Comparison of ENCODE assay signal across 8 mouse cellular contexts in the genomic region with DNA sequence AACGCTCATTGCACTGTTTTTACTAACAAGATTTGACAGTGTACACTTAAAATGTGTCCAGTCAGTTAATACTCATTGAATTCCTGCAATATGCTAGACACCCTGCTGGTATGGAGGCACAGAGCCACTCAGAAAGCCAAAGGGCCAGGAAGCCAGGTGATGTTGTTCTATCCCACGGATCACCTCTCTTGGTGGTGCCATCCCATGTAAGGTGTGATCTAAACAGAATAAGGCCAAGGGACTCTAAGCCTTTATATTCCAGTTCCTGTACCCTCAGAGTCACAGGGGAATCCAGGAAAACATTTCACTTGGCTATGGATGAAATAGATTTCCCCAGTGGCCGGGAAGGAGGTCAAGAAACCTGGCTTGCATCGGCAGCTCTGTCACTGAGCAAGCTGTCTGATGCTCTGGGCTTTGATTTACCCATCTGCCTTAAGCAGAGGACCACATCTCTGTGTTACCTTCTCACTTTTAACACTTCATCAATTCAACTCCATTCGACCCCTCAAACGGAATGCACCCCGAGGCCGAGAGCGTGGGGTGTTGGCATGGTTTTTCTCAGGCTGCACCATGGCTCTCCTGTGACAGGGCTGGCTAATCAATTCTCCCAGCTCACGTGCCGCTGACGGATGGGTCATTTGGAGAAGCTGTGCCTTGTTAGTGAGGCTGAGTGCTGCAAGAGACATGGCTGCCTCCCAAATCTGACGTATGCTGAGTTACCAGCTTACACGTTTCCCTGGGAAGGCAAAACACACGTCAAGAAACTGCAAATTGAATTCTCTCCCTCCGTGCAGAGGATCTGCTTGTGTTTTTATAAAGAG.
DNase-seq lines count a peak whose midpoint lies in the region; ATAC-seq lines count a peak whose summit lies in the region.

No protein-coding gene starts in this region.

- peaks cover 27% of the 10 kb centered on the region for H3K4me1 ChIP-seq in heart, embryonic 12.5 days (replicated peaks)
- H3K4me1 ChIP-seq in midbrain, embryonic 16.5 days (ENCODE audit: control insufficient read depth, insufficient read depth, low read length), result peaks cover 13% of the 10 kb centered on the region

- H3K4me2 ChIP-seq in heart, embryonic 12.5 days, result peak overlapping the region; percentile 42; the same call in 1 of the 2 replicates
- no peak overlapping the region for H3K4me2 ChIP-seq in midbrain, embryonic 16.5 days (ENCODE audit: low read length)

- peak; percentile 19 for DNase-seq in kidney, postnatal 10 days
- no peak for DNase-seq in kidney, adult 8-10 months
- DNase-seq in embryo, embryonic 9.5 days (ENCODE audit: extremely low spot score), result peak; percentile 33
- peak; percentile 39 to 56 for DNase-seq in layer of hippocampus, postnatal 14 days (ENCODE audit: low spot score in 2 of 2)
- DNase-seq in urinary bladder, postnatal 4 days (ENCODE audit: low spot score in 2 of 2), result no peak
- no peak for DNase-seq in urinary bladder, adult 18-20 months (ENCODE audit: low spot score in 2 of 2)

- H3K36me3 ChIP-seq in heart, embryonic 12.5 days, result no peaks in the 10 kb centered on the region
- no peaks in the 10 kb centered on the region for H3K36me3 ChIP-seq in midbrain, embryonic 16.5 days (ENCODE audit: control insufficient read depth, insufficient read depth, low read length)

- no peaks in the 10 kb centered on the region for H3K27me3 ChIP-seq in heart, embryonic 12.5 days (replicated peaks)
- no peaks in the 10 kb centered on the region for H3K27me3 ChIP-seq in midbrain, embryonic 16.5 days (ENCODE audit: control insufficient read depth, insufficient read depth, low read depth, low read length)

- no peak overlapping the region for H3K9ac ChIP-seq in heart, embryonic 12.5 days
- no peak overlapping the region for H3K9ac ChIP-seq in midbrain, embryonic 16.5 days (ENCODE audit: low read depth, low read length)

- 29% methylated on average over 16 of the region's 16 CpGs for WGBS in heart, embryonic 12.5 days
- WGBS in midbrain, embryonic 16.5 days, result 55% methylated on average over 16 of the region's 16 CpGs

- no peak overlapping the region for H3K4me3 ChIP-seq in heart, embryonic 12.5 days
- H3K4me3 ChIP-seq in midbrain, embryonic 16.5 days (ENCODE audit: low read depth, low read length), result no peak overlapping the region

- H3K9me3 ChIP-seq in heart, embryonic 12.5 days (replicated peaks), result no peaks in the 10 kb centered on the region
- H3K9me3 ChIP-seq in midbrain, embryonic 16.5 days (replicated peaks; ENCODE audit: control insufficient read depth, low read length, poor library complexity, severe bottlenecking), result no peaks in the 10 kb centered on the region

- H3K27ac ChIP-seq in heart, embryonic 12.5 days (ENCODE audit: poor library complexity, severe bottlenecking), result no peak overlapping the region
- H3K27ac ChIP-seq in midbrain, embryonic 16.5 days (ENCODE audit: low read length), result 0 out of 2 replicates have a peak overlapping the region, but pooled peaks have one; percentile 6

- no peak for ATAC-seq in heart, embryonic 12.5 days (ENCODE audit: insufficient number of reproducible peaks, low FRiP score)
- ATAC-seq in midbrain, embryonic 16.5 days, result peak; percentile 51; the same call in 1 of the 2 replicates

Comparison
In these comparisons a context has a peak if more than half of its experiments do, and no peak if none do; other contexts are left out.
1. DNase-seq: peak in kidney, postnatal 10 days (single experiment), embryo, embryonic 9.5 days (single experiment) and layer of hippocampus, postnatal 14 days (2 of 2); none in kidney, adult 8-10 months (0 of 2), urinary bladder, postnatal 4 days (0 of 2) and urinary bladder, adult 18-20 months (0 of 2).